Mouse (Mus musculus): Measurements from ENCODE around the gene Aldh2. TPM values are rescaled to one million over a fixed set of nuclear protein-coding genes. Genes with fewer than 3 reads are reported as not detected.
A peak's percentile ranks its signal among the peaks of the same experiment; 100 is the strongest.
"Not testable (repeated sequence)": the region's sequence is repeated elsewhere in the genome, so short reads cannot be mapped to it uniquely, and the experiment has no call there.

The Aldh2 gene
- 1,369 and 1,431 TPM in 2 replicates for polyA plus RNA-seq (2012; rRNA removed)

GRCm38 (mm10) chr5:121593451-121594401 lies at the start of gene Aldh2:
Gene Aldh2 (minus strand): TSS chr5:121593824.
- WGBS = 3% methylated on average over 47 of the region's 47 CpGs
- Histone ChIP-seq H3K4me1 (ENCODE audit: control insufficient read depth, insufficient read depth, low read length) (peaks cover 12% of the 10 kb centered on the region; the same call in 1 of the 2 replicates), H3K4me3 (ENCODE audit: insufficient read depth, low read depth, low read length) (peak within 1 kb of the TSS; percentile 73), H3K36me3 (ENCODE audit: control insufficient read depth, insufficient read depth, low read length) (no peaks in the 10 kb centered on the region), H3K27me3 (replicated peaks; ENCODE audit: control insufficient read depth, insufficient read depth, low read length) (no peaks in the 10 kb centered on the region), H3K27ac (ENCODE audit: insufficient read depth, low read depth, low read length) (peak within 1 kb of the TSS; percentile 84)
- DNase-seq = peak; percentile 96
- TF ChIP-seq CTCF (conservative IDR thresholded peaks at IDR 0.05; ENCODE audit: insufficient read depth, insufficient read length, low read depth, low read length) (no peak), POLR2A (IDR thresholded peaks at IDR 0.05; ENCODE audit: low read depth, low read length) (peak; percentile 95)

DNA sequence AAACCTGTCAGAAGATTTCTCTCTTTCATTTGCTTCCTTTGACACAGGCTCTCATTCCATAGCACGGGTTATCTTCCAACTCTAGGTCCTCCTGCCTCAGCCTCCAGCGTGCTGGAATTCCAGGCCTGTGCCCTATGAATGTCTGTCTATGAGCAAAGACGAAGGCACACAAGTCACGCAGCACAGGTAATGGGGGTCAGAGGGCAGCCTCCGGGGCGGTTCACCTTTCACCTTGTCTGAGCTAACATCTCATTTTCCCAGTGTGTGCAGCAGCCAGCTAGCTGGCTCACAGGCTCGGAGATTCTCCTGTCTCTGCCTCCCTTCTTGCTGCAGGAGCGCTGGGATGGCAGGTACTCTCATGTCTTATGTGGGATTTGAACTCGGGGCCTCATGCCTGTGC lies 46.0 kb upstream of the Aldh2 start:
- DNase-seq = no peak
- Histone ChIP-seq H3K4me1 (ENCODE audit: control insufficient read depth, insufficient read depth, low read length) (no peaks in the 10 kb centered on the region), H3K27ac (ENCODE audit: insufficient read depth, low read depth, low read length) (no peak overlapping the region), H3K27me3 (replicated peaks; ENCODE audit: control insufficient read depth, insufficient read depth, low read length) (no peaks in the 10 kb centered on the region), H3K36me3 (ENCODE audit: control insufficient read depth, insufficient read depth, low read length) (no peaks in the 10 kb centered on the region), H3K4me3 (ENCODE audit: insufficient read depth, low read depth, low read length) (no peak overlapping the region)
- TF ChIP-seq POLR2A (IDR thresholded peaks at IDR 0.05; ENCODE audit: low read depth, low read length) (no peak), CTCF (conservative IDR thresholded peaks at IDR 0.05; ENCODE audit: insufficient read depth, insufficient read length, low read depth, low read length) (no peak)
- 90% methylated on average over 9 of the region's 9 CpGs for WGBS

- Histone ChIP-seq H3K4me1 (ENCODE audit: control insufficient read depth, insufficient read depth, low read length) (no peaks in the 10 kb centered on the region), H3K4me3 (ENCODE audit: insufficient read depth, low read depth, low read length) (no peak overlapping the region), H3K27ac (ENCODE audit: insufficient read depth, low read depth, low read length) (no peak overlapping the region), H3K27me3 (replicated peaks; ENCODE audit: control insufficient read depth, insufficient read depth, low read length) (no peaks in the 10 kb centered on the region), H3K36me3 (ENCODE audit: control insufficient read depth, insufficient read depth, low read length) (no peaks in the 10 kb centered on the region)
- no peak for DNase-seq
- TF ChIP-seq CTCF (conservative IDR thresholded peaks at IDR 0.05; ENCODE audit: insufficient read depth, insufficient read length, low read depth, low read length) (no peak), POLR2A (IDR thresholded peaks at IDR 0.05; ENCODE audit: low read depth, low read length) (no peak)
- 86% methylated on average over 6 of the region's 6 CpGs for WGBS
Measured at GRCm38 (mm10) chr5:121637296-121637695, 43.7 kb upstream of the Aldh2 start.

GRCm38 (mm10) chr5:121634668-121635067 lies 41.0 kb upstream of the Aldh2 start:
- WGBS = 88% methylated on average over 5 of the region's 5 CpGs
- no peak for DNase-seq
- no peak for TF ChIP-seq CTCF (conservative IDR thresholded peaks at IDR 0.05; ENCODE audit: insufficient read depth, insufficient read length, low read depth, low read length)
- Histone ChIP-seq H3K4me1 (ENCODE audit: control insufficient read depth, insufficient read depth, low read length) (no peaks in the 10 kb centered on the region), H3K27me3 (replicated peaks; ENCODE audit: control insufficient read depth, insufficient read depth, low read length) (no peaks in the 10 kb centered on the region), H3K27ac (ENCODE audit: insufficient read depth, low read depth, low read length) (no peak overlapping the region), H3K4me3 (ENCODE audit: insufficient read depth, low read depth, low read length) (no peak overlapping the region), H3K36me3 (ENCODE audit: control insufficient read depth, insufficient read depth, low read length) (no peaks in the 10 kb centered on the region)

- no peaks in the 10 kb centered on the region for H3K4me1 ChIP-seq (ENCODE audit: control insufficient read depth, insufficient read depth, low read length)
- H3K27me3 ChIP-seq (replicated peaks; ENCODE audit: control insufficient read depth, insufficient read depth, low read length) = no peaks in the 10 kb centered on the region
- WGBS = 59% methylated on average over 3 of the region's 3 CpGs
- DNase-seq = no peak
- H3K27ac ChIP-seq (ENCODE audit: insufficient read depth, low read depth, low read length) = no peak overlapping the region
- no peaks in the 10 kb centered on the region for H3K36me3 ChIP-seq (ENCODE audit: control insufficient read depth, insufficient read depth, low read length)
- TF ChIP-seq CTCF (conservative IDR thresholded peaks at IDR 0.05; ENCODE audit: insufficient read depth, insufficient read length, low read depth, low read length) = no peak
- TF ChIP-seq POLR2A (IDR thresholded peaks at IDR 0.05; ENCODE audit: low read depth, low read length) = no peak
- H3K4me3 ChIP-seq (ENCODE audit: insufficient read depth, low read depth, low read length) = no peak overlapping the region
Measured at GRCm38 (mm10) chr5:121632804-121633203, 39.2 kb upstream of the Aldh2 start.

DNA sequence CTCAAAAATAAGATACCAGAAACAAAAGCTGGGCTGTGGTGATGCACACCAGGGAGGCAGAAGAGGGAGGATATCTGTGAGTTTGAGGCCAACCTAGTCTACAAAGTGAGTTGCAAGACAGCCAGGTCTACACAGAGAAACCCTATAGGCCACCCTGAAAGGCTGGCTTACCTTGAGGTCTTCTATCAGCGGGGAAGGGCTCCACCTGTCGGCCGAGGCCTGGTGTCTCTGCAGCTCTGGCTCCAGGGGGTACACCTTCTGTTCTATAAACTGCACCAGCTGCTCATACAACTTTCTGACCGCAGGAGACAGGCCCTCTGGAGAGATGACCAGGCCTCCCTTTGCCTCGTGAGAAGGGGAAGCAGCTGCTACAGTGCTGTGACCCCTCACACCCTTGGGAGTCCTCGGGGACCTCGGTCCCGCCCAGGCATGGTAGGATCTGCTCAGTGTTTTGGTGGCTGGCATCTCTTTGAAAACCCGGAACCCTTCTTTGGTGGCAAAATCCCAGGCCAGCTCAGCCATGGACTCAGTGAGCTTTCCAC lies 37.6 kb upstream of the Aldh2 start:
- 66% methylated on average over 9 of the region's 9 CpGs for WGBS
- H3K27me3 ChIP-seq (replicated peaks; ENCODE audit: control insufficient read depth, insufficient read depth, low read length); H3K4me1 ChIP-seq (ENCODE audit: control insufficient read depth, insufficient read depth, low read length); H3K4me3 ChIP-seq (ENCODE audit: insufficient read depth, low read depth, low read length); H3K27ac ChIP-seq (ENCODE audit: insufficient read depth, low read depth, low read length); H3K36me3 ChIP-seq (ENCODE audit: control insufficient read depth, insufficient read depth, low read length): not testable (repeated sequence)
- peak; percentile 37 for DNase-seq

DNA sequence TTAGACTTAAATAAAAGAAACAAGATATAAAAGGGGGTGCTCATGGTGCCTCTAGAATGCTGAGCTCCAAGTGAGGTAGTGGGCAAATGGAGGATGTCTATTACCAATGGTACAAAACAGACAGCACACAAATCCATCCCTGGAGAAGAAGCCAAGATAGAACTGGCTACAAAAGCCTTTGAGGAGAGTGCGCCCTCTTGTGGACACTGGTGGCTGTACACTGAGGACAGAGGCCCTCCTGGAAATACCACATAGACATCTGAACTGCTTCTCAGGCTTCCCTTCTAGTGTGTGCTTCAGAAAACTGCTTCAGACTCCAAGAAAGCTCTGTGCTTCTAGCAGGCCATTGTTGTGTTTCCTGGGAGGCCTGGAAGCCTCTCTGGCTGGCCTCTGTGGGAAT lies 34.2 kb upstream of the Aldh2 start:
- no peaks in the 10 kb centered on the region for H3K4me1 ChIP-seq (ENCODE audit: control insufficient read depth, insufficient read depth, low read length)
- 3% methylated on average over 1 of the region's 1 CpGs for WGBS
- H3K27ac ChIP-seq (ENCODE audit: insufficient read depth, low read depth, low read length) = no peak overlapping the region
- TF ChIP-seq CTCF (conservative IDR thresholded peaks at IDR 0.05; ENCODE audit: insufficient read depth, insufficient read length, low read depth, low read length) = peak; percentile 89
- no peak for TF ChIP-seq POLR2A (IDR thresholded peaks at IDR 0.05; ENCODE audit: low read depth, low read length)
- H3K4me3 ChIP-seq (ENCODE audit: insufficient read depth, low read depth, low read length) = no peak overlapping the region
- H3K36me3 ChIP-seq (ENCODE audit: control insufficient read depth, insufficient read depth, low read length) = no peaks in the 10 kb centered on the region
- DNase-seq = peak; percentile 78
- no peaks in the 10 kb centered on the region for H3K27me3 ChIP-seq (replicated peaks; ENCODE audit: control insufficient read depth, insufficient read depth, low read length)

Measured in kidney, adult 2 months (tissue).